Mouse (Mus musculus) bone marrow, adult 2 months (tissue): ENCODE results near the gene Grn.

Experiments used
- CTCF ChIP-seq: fragments of 200-500 bp; IDR thresholded peaks from 2 replicates; pipeline ENCODE4 v1.5.1; 2011; ENCODE audit warnings: low read length, control low read depth; ENCODE audit not compliant: control insufficient read depth, insufficient read depth
- POLR2A ChIP-seq: fragments of 200-500 bp; IDR thresholded peaks from 2 replicates; pipeline ENCODE4 v1.6.1; 2011; ENCODE audit warnings: low read depth, mild to moderate bottlenecking, control low read depth, low read length, borderline replicate concordance; ENCODE audit not compliant: control insufficient read depth

GRCm38 (mm10) chr11:102381341-102382100 lies 48.6 kb upstream of the Grn start:
- no peak for TF ChIP-seq CTCF
- no peak for TF ChIP-seq POLR2A
